Mouse (Mus musculus): ENCODE measurements around the gene Specc1. TPM values are rescaled to one million over a fixed set of nuclear protein-coding genes. Genes with fewer than 3 reads are reported as not detected.

Gene Specc1
- total and polyA plus RNA-seq, 3 experiments = 2.5 to 5.8 TPM; not detected in 1

DNA sequence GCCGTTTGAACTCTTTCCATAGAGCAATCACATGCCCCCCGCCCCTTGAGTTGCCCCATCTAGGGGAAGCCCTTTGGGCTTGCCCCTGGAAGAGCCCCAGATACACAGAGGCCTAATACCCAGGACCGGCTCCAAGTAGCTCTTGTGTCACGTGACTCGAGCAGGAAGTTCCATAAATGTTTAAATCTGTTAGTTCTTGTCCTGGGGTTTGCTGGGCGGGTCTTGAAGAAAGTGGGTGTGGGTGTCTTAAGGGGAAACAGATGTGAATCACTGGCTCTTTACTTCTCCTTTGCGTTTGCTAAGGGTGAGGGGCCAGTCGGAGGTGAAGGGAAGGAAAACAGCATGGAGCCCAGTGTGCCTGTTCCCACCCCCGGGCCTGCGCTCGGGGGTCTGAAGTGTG is 294.5 kb downstream of the Specc1 start:
- H3K27me3 ChIP-seq (ENCODE audit: control insufficient read depth in 1 of 2, insufficient read depth in 2 of 2, low read length in 2 of 2) = no peaks in the 10 kb centered on the region
- peaks cover 0 to 16% of the 10 kb centered on the region in 2 experiments; a peak in 3 of 4 replicates for H3K4me1 ChIP-seq (ENCODE audit: control insufficient read depth in 1 of 2, insufficient read depth in 2 of 2, low read length in 2 of 2)
- H3K27ac ChIP-seq (ENCODE audit: control insufficient read depth, low read depth, low read length) = no peak overlapping the region
- TF ChIP-seq MAX (IDR thresholded peaks at IDR 0.05; ENCODE audit: low read length) = peak; percentile 81
- TF ChIP-seq TAL1 (IDR thresholded peaks at IDR 0.05; ENCODE audit: low read length) = peak; percentile 40; the same call in 1 of the 2 replicates
- no peak for TF ChIP-seq MEF2A (IDR thresholded peaks at IDR 0.05; ENCODE audit: extremely low read depth, insufficient replicate concordance, low read depth, low read length, poor library complexity, severe bottlenecking)
- TF ChIP-seq MXI1 (IDR thresholded peaks at IDR 0.05; ENCODE audit: low read depth, low read length) = no peak
- TF ChIP-seq ETS1 (IDR thresholded peaks at IDR 0.05; ENCODE audit: low read depth, low read length) = peak; percentile 63; the same call in 1 of the 2 replicates
- no peak for TF ChIP-seq MYB (IDR thresholded peaks at IDR 0.05; ENCODE audit: low read depth, low read length)
- TF ChIP-seq TBP (IDR thresholded peaks at IDR 0.05; ENCODE audit: low read depth, low read length) = no peak
- TF ChIP-seq BHLHE40 (IDR thresholded peaks at IDR 0.05; ENCODE audit: borderline replicate concordance, low read depth, low read length) = peak; percentile 85; the same call in 1 of the 2 replicates
- no peak for TF ChIP-seq POLR2A (IDR thresholded peaks at IDR 0.05; ENCODE audit: control insufficient read depth in 1 of 2, insufficient read depth in 1 of 2, low read depth in 1 of 2, low read length in 2 of 2, poor library complexity in 1 of 2)
- no peak for TF ChIP-seq ZKSCAN1 (IDR thresholded peaks at IDR 0.05; ENCODE audit: low read depth, low read length)
- peak; percentile 45; the same call in 1 of the 2 replicates for TF ChIP-seq ELF1 (IDR thresholded peaks at IDR 0.05; ENCODE audit: low read depth, low read length)
- TF ChIP-seq RAD21 (IDR thresholded peaks at IDR 0.05; ENCODE audit: low read depth, low read length) = no peak
- no peak for TF ChIP-seq CTCF (IDR thresholded peaks at IDR 0.05 in 2 of 3, conservative IDR thresholded peaks at IDR 0.05 in 1 of 3; ENCODE audit: control insufficient read depth in 1 of 3, insufficient read depth in 1 of 3, low read depth in 2 of 3, low read length in 3 of 3, poor library complexity in 1 of 3, severe bottlenecking in 1 of 3)
- TF ChIP-seq EP300 (IDR thresholded peaks at IDR 0.05; ENCODE audit: low read depth in 1 of 2, low read length in 2 of 2) = peak; percentile 34 to 36; a peak in 3 of 4 replicates
- peak; percentile 80 to 81; a peak in 3 of 4 replicates for TF ChIP-seq USF2 (IDR thresholded peaks at IDR 0.05; ENCODE audit: borderline replicate concordance in 1 of 2, insufficient read depth in 1 of 2, low read depth in 1 of 2, low read length in 2 of 2)
- TF ChIP-seq ZMIZ1 (IDR thresholded peaks at IDR 0.05; ENCODE audit: low read depth, low read length) = no peak
- no peak for TF ChIP-seq ZNF384 (IDR thresholded peaks at IDR 0.05; ENCODE audit: low read depth, low read length)
- no peak for TF ChIP-seq NRF1 (IDR thresholded peaks at IDR 0.05; ENCODE audit: insufficient read depth, low read depth, low read length, poor library complexity, severe bottlenecking)
- TF ChIP-seq RCOR1 (IDR thresholded peaks at IDR 0.05; ENCODE audit: low read depth, low read length) = peak; percentile 93
- no peak for TF ChIP-seq GATA1 (IDR thresholded peaks at IDR 0.05; ENCODE audit: low read depth, low read length)
- no peak for TF ChIP-seq CHD2 (IDR thresholded peaks at IDR 0.05; ENCODE audit: low read length)
- TF ChIP-seq TCF12 (IDR thresholded peaks at IDR 0.05; ENCODE audit: low read depth, low read length) = 0 out of 2 replicates have a peak, but pooled peaks have one; percentile 6
- TF ChIP-seq E2F4 (IDR thresholded peaks at IDR 0.05; ENCODE audit: borderline replicate concordance, low read depth, low read length) = no peak
- TF ChIP-seq USF1 (IDR thresholded peaks at IDR 0.05; ENCODE audit: low read depth, low read length) = peak; percentile 97
- no peak for TF ChIP-seq NELFE (IDR thresholded peaks at IDR 0.05; ENCODE audit: low read depth, low read length)
- TF ChIP-seq POLR2AphosphoS5 (IDR thresholded peaks at IDR 0.05; ENCODE audit: borderline replicate concordance, low read depth, low read length) = no peak
- TF ChIP-seq MYC (IDR thresholded peaks at IDR 0.05; ENCODE audit: low read depth, low read length) = no peak
- no peak for TF ChIP-seq JUND (IDR thresholded peaks at IDR 0.05; ENCODE audit: low read depth, low read length)
- peak; percentile 67 for TF ChIP-seq SIN3A (IDR thresholded peaks at IDR 0.05; ENCODE audit: low read length)
- TF ChIP-seq MAZ (IDR thresholded peaks at IDR 0.05; ENCODE audit: low read depth, low read length) = no peak
- no peak for TF ChIP-seq SMC3 (IDR thresholded peaks at IDR 0.05; ENCODE audit: low read depth, low read length)
- H3K9me3 ChIP-seq (replicated peaks; ENCODE audit: insufficient read depth, low read length) = no peaks in the 10 kb centered on the region
- peak; percentile 90 for DNase-seq (ENCODE audit: low read depth, low spot score)
- no peaks in the 10 kb centered on the region for H3K79me2 ChIP-seq (ENCODE audit: control insufficient read depth, insufficient read depth, low read length, poor library complexity)
- H3K36me3 ChIP-seq (ENCODE audit: control insufficient read depth in 1 of 2, insufficient read depth in 2 of 2, low read length in 2 of 2) = peaks cover 0 to 13% of the 10 kb centered on the region in 2 experiments; a peak in 2 of 4 replicates
- peak overlapping the region; percentile 30 for H3K9ac ChIP-seq (ENCODE audit: control insufficient read depth, low read depth, low read length, poor library complexity, severe bottlenecking)
- H3K4me3 ChIP-seq (ENCODE audit: control insufficient read depth in 1 of 2, insufficient read depth in 1 of 2, low read depth in 2 of 2, low read length in 2 of 2) = peak overlapping the region; percentile 9 to 16; a peak in 2 of 4 replicates
